Mouse (Mus musculus) layer of hippocampus, adult 9-11 months (tissue): ENCODE measurements at regions not wholly inside any gene's neighbourhood (a gene's known extent, or its start where the extent isn't known, plus 50 kb on each side); places are given as distances from the start of the nearest gene placed in this dataset.

ENCODE experiments used
- DNase-seq: peaks from one replicate; pipeline ENCODE4 v3.0.0; 2022

DNA sequence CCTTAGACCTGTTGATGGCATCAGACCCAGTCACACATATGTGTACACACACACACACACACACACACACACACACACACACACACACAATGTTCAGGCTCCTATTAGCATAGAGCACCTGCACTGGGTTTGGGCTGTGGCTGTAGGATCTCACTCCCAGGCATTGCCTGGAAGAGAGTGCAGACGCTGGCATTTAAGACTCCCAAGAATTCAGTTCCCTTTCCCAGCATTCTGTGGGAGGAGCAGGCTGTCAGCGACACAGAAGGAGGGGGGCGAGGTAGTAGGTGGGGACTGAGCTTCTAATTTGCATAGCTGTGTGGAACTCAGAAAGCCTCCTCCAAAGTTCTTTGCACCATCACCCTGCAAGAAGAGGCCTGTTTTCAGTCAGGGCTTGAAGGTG is 374.2 kb upstream of the Fam49b start:
- peak; percentile 78 for DNase-seq

DNA sequence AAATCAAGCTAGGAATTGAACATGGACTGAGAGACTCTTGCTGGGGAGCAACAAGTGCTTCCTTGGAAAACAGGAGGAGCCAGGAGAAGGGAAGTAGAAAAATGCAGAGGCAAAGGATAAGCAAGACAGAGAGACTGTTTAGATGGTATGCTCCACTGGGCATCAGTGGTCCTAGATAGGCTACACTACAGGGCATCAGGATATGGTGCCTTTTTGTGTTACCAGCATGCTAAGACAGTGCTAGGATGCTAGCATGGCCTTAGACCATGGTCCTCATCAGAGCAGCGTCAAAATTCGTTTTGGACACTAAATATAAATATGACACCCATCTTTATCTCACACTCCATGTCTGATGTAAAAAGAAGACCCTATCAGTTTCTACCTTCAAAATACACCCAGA is 374.6 kb upstream of the Fam49b start:
- no peak for DNase-seq

DNA sequence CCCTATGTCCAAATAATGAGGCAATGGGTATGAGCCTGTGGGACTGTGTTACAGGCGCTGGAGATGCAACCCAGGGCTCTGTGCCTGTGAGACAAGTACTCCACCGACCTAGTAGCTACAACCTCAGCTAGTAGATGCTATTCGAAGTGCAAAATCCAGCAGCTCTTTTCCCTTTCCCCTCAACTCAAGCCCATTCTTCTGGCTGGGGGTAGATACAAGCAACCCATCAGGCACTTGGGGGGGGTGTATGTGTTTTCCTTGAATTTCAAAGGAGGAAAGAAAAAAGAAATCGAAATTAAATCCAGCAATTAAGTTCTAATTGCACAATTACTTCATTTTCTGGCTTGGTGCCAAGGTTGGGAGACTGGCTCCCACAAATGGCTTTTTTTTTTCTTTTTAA is 372.4 kb upstream of the Gm21798 start:
- DNase-seq, result no peak

DNA sequence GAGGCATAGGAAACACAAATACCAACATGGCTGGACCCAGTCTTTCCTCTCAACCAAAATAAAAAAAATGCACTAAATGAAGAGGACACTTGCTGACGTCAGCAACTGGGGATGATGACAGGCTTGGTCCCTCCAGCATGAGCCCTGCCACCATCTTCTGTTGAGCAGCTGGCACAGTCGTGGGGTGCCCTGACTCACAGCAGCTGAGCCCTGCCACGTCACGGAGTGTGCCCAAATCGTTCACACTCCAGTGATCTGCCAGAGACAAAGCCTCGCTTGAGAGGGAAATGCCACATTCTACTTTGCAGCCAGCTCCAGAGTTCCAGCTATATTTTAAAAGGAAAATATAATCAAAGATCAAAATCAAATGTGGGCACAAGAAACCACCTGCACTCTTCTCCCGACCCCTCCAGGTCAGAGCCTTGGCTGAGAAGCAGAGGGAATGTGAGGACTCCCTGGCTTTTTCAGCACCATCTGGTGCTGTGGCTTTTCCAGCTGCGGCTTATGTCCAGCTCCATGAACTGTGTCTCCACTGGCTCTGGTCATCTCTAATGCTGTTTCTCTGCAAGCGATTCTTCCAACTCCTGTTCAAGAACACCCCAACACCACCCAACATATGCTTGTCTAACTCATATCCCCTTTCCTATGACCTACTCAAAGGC is 371.0 kb upstream of the Gm21798 start:
- peak; percentile 34 for DNase-seq

DNA sequence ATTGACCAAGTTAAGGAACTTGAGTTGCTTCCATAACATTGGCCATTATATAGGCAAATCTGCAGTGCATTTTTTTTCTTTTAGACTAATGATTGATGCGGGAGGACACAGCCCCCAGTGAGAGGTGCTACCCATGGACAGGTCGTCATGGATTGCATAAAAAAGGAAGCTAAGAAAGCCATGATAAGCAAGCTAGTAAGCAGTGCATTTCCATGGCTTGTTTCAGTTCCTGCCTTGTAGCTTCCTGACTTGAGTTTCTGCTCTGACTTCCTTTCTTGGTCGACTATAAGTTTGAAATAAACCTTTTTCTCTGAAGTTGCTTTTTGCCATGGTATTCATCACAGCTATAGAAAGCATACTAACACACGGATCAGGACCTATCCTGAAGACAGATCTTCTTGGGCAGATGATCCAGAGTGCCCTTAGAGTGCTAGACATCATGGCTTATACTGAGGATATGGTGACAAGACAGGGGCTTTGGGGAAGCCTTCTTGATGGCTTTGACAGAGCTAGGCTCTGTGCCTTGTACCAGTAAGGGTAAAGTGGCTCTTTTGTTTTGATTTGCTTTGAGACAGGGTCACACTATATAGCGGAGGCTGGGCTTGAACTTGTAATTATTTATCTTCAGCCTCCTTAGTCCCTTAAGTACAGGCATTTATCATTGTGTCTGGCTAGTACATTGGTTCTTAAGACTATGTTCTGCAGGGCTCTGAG is 370.1 kb upstream of the Gm21798 start:
- DNase-seq, result no peak

DNA sequence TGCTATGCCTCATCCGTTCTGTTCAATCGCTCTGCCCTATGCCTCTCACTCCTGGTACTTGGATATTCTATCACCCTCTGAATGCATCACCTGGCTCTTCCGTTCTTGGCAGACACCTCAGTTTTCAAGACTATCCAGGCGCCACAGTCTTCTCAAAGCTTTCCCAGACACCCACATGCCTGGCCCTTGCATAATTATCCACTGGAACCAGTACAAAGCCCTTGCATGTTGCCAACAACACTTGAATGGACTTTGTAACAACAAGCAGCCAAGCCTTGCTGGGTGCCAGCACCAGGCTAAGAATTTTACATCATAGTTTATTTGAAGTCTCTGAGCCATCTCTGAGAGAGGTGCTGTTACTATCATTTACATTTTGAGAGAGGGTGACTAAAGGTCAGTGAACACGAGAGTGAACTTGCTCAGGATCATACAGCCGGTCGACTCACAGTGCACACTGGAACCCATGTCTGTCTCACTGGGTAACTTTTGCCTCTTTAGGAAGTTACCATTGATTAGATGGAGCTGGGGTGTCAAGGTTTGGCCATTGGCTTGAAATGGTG is 368.8 kb upstream of the Gm21798 start:
- DNase-seq, result peak; percentile 82

DNA sequence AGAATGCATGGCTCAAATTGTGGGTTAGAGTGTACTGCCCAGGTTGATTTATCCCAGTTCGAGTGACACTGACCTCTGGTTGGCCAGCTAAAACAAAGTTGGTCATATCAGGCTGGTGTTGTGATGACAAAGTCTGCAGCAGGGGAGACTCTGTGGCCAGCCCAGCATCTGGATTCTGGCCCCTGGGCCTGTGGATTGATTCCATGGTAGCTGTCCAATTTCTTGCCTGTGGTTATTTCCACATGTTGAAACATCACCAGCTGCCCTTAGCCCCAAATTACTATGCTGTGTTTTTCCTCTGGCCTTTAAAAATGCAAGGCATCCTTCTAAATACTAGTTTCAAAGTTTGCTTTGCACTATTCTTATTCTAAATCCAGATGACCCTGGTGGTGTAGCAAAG is 346.8 kb upstream of the Gm21798 start:
- DNase-seq, result no peak

DNA sequence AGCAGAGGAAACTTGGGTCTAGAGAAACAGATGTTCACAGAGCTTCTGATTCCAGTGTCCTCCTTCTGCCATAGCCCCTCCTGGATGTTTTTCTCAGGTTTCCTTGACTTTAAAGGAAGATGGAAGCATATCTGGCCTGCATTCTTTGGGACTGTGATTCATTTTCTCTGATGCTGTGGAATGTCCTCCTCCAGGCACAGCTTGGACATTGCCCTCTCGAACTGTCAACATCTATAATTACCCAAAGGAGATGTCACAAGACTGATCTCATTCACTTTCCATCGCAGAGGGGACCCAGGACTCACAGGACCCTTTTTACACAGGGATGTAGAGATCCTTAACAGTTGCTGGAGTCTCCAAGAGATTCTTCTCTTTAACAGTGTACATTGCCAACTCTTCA is 345.9 kb upstream of the Gm21798 start:
- DNase-seq, result no peak

GRCm38 (mm10) chr15:64474236-64474635 is 343.3 kb upstream of the Gm21798 start:
- no peak for DNase-seq

DNA sequence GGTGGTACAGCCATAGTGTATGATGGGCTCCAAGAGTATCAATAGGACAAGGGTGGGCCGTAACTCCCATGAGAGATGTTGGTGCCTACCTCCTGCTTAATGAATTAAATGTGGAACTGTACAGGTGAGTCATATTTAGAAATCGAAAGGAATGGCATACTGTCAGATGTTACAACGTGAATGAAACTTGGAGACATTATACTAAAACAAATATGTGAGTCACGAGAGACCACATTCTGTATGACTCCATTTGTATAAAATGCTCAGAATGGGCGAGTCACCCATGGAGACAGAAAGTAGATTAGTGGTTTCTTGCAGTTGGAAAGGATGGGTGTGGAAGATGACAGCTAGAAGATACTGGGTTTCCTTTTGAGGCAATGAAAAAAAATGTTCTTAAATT is 340.4 kb upstream of the Gm21798 start:
- DNase-seq, result no peak

- no peak for DNase-seq
These were observed 336.9 kb upstream of the Gm21798 start for GRCm38 (mm10) chr15:64480625-64481024.

- no peak for DNase-seq
These were observed 336.3 kb upstream of the Gm21798 start for GRCm38 (mm10) chr15:64481226-64481625.

- no peak for DNase-seq
These were observed 334.5 kb upstream of the Gm21798 start for GRCm38 (mm10) chr15:64482960-64483359.

DNA sequence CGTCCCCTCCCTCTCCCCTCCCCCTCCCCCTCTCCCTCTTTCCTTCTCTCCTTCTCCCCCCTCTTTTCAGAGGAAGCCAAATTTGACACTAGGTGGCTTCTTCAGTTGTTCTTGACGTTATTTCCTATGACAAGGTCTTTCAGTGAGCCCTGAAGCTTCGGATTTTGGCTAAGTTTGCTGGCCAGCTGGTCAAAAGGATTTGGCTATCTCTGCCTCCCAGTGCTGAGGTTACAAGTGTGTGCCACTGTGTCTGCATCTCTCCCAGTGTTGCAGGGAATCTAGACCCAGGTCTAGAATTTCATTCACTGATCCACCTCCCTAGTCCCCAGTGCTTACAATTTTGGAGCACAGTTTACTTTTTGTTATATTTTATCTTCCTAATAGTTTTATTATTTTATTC is 329.7 kb upstream of the Gm21798 start:
- no peak for DNase-seq

- no peak for DNase-seq
These were observed 316.7 kb upstream of the Gm21798 start for GRCm38 (mm10) chr15:64500783-64501182.

GRCm38 (mm10) chr15:64501479-64501878 is 316.0 kb upstream of the Gm21798 start:
- no peak for DNase-seq

GRCm38 (mm10) chr15:64504751-64505150 is 312.7 kb upstream of the Gm21798 start:
- peak; percentile 8 for DNase-seq

- no peak for DNase-seq
These were observed 306.8 kb upstream of the Gm21798 start for GRCm38 (mm10) chr15:64510649-64511048.

- DNase-seq, result no peak
These were observed 306.3 kb upstream of the Gm21798 start for GRCm38 (mm10) chr15:64511176-64511575.

DNA sequence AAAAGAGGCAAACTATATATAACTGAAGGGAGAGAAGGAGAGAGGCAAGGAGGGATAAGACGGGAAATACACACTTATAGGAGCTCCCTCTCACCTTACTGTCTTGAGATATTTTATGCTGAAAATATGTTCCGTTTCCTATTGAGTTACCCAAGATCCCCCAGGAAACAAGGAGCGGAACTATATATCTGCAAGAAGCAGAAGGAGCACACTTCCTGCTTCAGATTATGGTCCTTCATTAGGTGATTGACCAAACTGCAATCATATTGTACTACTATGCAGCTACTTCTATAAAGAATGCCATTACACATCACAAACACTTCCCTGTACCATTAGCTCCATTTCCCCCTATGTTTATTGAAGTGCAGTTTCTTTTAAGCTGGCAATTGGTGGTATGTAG is 304.9 kb upstream of the Gm21798 start:
- no peak for DNase-seq

GRCm38 (mm10) chr15:64513501-64514097 is 303.9 kb upstream of the Gm21798 start:
- DNase-seq, result no peak

- no peak for DNase-seq
These were observed 302.3 kb upstream of the Gm21798 start for GRCm38 (mm10) chr15:64515179-64515578.

GRCm38 (mm10) chr15:64519207-64519628 is 298.3 kb upstream of the Gm21798 start:
- peak; percentile 29 for DNase-seq

- DNase-seq, result no peak
These were observed 296.9 kb upstream of the Gm21798 start for GRCm38 (mm10) chr15:64520568-64520967.
